Mouse (Mus musculus): ENCODE results near the gene Wscd2.

The Wscd2 gene

GRCm38 (mm10) chr5:113490033-113490432, at the start of gene Wscd2:
Gene Wscd2, plus strand, starts transcription at chr5:113490333.
- no peak for DNase-seq (ENCODE audit: low spot score in 2 of 2)

GRCm38 (mm10) chr5:113442180-113442579, 48.0 kb upstream of the Wscd2 start:
- DNase-seq (ENCODE audit: low spot score in 2 of 2), result no peak

- DNase-seq (ENCODE audit: low spot score in 2 of 2), result no peak
These were observed 42.0 kb upstream of the Wscd2 start for GRCm38 (mm10) chr5:113448023-113448734.

GRCm38 (mm10) chr5:113449336-113449735, 40.8 kb upstream of the Wscd2 start:
- DNase-seq (ENCODE audit: low spot score in 2 of 2), result no peak

GRCm38 (mm10) chr5:113452691-113453090, 37.4 kb upstream of the Wscd2 start:
- no peak for DNase-seq (ENCODE audit: low spot score in 2 of 2)

- no peak for DNase-seq (ENCODE audit: low spot score in 2 of 2)
These were observed 36.8 kb upstream of the Wscd2 start for GRCm38 (mm10) chr5:113453356-113453755.

GRCm38 (mm10) chr5:113456020-113456419, 34.1 kb upstream of the Wscd2 start:
- DNase-seq (ENCODE audit: low spot score in 2 of 2), result no peak

GRCm38 (mm10) chr5:113456756-113457155, 33.4 kb upstream of the Wscd2 start:
- DNase-seq (ENCODE audit: low spot score in 2 of 2), result no peak

GRCm38 (mm10) chr5:113457260-113457659, 32.9 kb upstream of the Wscd2 start:
- no peak for DNase-seq (ENCODE audit: low spot score in 2 of 2)

GRCm38 (mm10) chr5:113459942-113460341, 30.2 kb upstream of the Wscd2 start:
- DNase-seq (ENCODE audit: low spot score in 2 of 2), result no peak

- DNase-seq (ENCODE audit: low spot score in 2 of 2), result no peak
These were observed 28.6 kb upstream of the Wscd2 start for GRCm38 (mm10) chr5:113461582-113461981.

GRCm38 (mm10) chr5:113461998-113462625, 28.0 kb upstream of the Wscd2 start:
- DNase-seq (ENCODE audit: low spot score in 2 of 2), result no peak

- DNase-seq (ENCODE audit: low spot score in 2 of 2), result no peak
These were observed 25.4 kb upstream of the Wscd2 start for GRCm38 (mm10) chr5:113464731-113465130.

GRCm38 (mm10) chr5:113466536-113466935, 23.6 kb upstream of the Wscd2 start:
- DNase-seq (ENCODE audit: low spot score in 2 of 2), result no peak

- DNase-seq (ENCODE audit: low spot score in 2 of 2), result no peak
These were observed 23.1 kb upstream of the Wscd2 start for GRCm38 (mm10) chr5:113467072-113467471.

- no peak for DNase-seq (ENCODE audit: low spot score in 2 of 2)
These were observed 22.4 kb upstream of the Wscd2 start for GRCm38 (mm10) chr5:113467765-113468164.

GRCm38 (mm10) chr5:113468625-113469024, 21.5 kb upstream of the Wscd2 start:
- no peak for DNase-seq (ENCODE audit: low spot score in 2 of 2)

GRCm38 (mm10) chr5:113469231-113469630, 20.9 kb upstream of the Wscd2 start:
- no peak for DNase-seq (ENCODE audit: low spot score in 2 of 2)

GRCm38 (mm10) chr5:113469826-113470225, 20.3 kb upstream of the Wscd2 start:
- DNase-seq (ENCODE audit: low spot score in 2 of 2), result no peak

- peak; percentile 35 to 50 for DNase-seq (ENCODE audit: low spot score in 2 of 2)
These were observed 18.7 kb upstream of the Wscd2 start for GRCm38 (mm10) chr5:113471417-113471816.

GRCm38 (mm10) chr5:113472339-113472738, 17.8 kb upstream of the Wscd2 start:
- DNase-seq (ENCODE audit: low spot score in 2 of 2), result no peak

- DNase-seq (ENCODE audit: low spot score in 2 of 2), result no peak
These were observed 13.3 kb upstream of the Wscd2 start for GRCm38 (mm10) chr5:113476816-113477215.

- DNase-seq (ENCODE audit: low spot score in 2 of 2), result no peak
These were observed 11.1 kb upstream of the Wscd2 start for GRCm38 (mm10) chr5:113479075-113479474.
